Mouse (Mus musculus): Measurements from ENCODE around the gene Plp1. TPM values are rescaled to one million over a fixed set of nuclear protein-coding genes. Genes with fewer than 3 reads are reported as not detected.

Plp1 gene
- polyA plus RNA-seq (2014; fragmentation: Illumina TruSeq; extraction: RNeasy Lipid Tissue Mini Kit (QIAGEN cat#74804); ENCODE audit: low read depth, low replicate concordance): 1.2 TPM

DNA sequence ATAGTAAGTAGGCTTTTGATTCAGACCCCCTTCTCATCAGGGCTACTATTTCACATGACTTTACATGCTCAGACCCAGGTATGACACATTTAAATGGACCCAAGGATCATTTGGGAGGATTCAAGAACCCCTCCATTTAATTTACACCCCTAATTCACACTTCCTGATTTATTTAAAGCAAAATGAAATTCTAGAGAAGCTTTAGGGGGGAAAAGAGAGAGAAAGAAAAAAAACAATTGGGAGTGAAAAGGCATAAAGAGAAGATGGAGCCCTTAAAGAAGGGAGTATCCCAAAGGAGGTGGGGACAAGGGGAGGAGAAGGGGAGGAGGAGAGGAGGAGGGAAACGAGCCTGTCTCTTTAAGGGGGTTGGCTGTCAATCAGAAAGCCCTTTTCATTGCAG, at the start of gene Plp1:
TSS of gene Plp1 (plus strand) at position 301 of the 400 bp plus-strand sequence.

DNA sequence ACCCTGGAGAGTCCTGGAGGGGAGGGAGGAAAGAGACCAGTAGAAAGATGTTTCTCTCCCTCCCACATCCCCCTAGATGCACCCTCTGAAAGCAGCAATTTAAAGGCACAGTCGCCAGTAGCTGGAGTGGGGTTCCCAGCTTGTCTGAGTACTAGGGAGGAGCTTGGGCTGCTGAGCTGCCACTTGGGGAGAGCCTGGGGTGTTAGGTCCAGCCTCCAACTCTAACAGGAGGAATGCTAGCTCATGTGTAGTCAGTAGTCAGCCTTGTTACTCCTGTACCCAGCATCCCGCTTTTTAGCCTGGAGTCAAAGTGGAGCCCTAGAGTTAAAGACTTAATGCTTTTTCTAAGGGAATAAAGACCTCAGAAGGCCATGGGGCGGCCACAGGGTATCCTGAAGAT, 42.4 kb upstream of the Plp1 start, which contains the start of gene Glra4:
TSS of gene Glra4 (minus strand) at position 101 of the 400 bp plus-strand sequence.

GRCm38 (mm10) chrX:136868061-136869040, 45.9 kb downstream of the Plp1 start, which contains the start of gene Rab9b:
Gene Rab9b, minus strand, starts transcription at chrX:136868755.

Other genes with a start within 250 kb of the Plp1 start
- not detected for gene Tceal3, start 231.8 kb upstream of the Plp1 start, polyA plus RNA-seq (2014; fragmentation: Illumina TruSeq; extraction: RNeasy Lipid Tissue Mini Kit (QIAGEN cat#74804); ENCODE audit: low read depth, low replicate concordance)
- gene Tceal1, start 114.7 kb upstream of the Plp1 start, polyA plus RNA-seq (2014; fragmentation: Illumina TruSeq; extraction: RNeasy Lipid Tissue Mini Kit (QIAGEN cat#74804); ENCODE audit: low read depth, low replicate concordance): 1.6 TPM
- gene Morf4l2, start 79.0 kb upstream of the Plp1 start, polyA plus RNA-seq (2014; fragmentation: Illumina TruSeq; extraction: RNeasy Lipid Tissue Mini Kit (QIAGEN cat#74804); ENCODE audit: low read depth, low replicate concordance): 218 TPM
- not detected for gene Glra4, start 42.5 kb upstream of the Plp1 start, polyA plus RNA-seq (2014; fragmentation: Illumina TruSeq; extraction: RNeasy Lipid Tissue Mini Kit (QIAGEN cat#74804); ENCODE audit: low read depth, low replicate concordance)
- not detected for gene Rab9b, start 46.1 kb downstream of the Plp1 start, polyA plus RNA-seq (2014; fragmentation: Illumina TruSeq; extraction: RNeasy Lipid Tissue Mini Kit (QIAGEN cat#74804); ENCODE audit: low read depth, low replicate concordance)
- gene H2bfm, start 104.7 kb downstream of the Plp1 start, polyA plus RNA-seq (2014; fragmentation: Illumina TruSeq; extraction: RNeasy Lipid Tissue Mini Kit (QIAGEN cat#74804); ENCODE audit: low read depth, low replicate concordance): not detected
- 18.0 TPM for gene Tmsb15b2, start 152.8 kb downstream of the Plp1 start, polyA plus RNA-seq (2014; fragmentation: Illumina TruSeq; extraction: RNeasy Lipid Tissue Mini Kit (QIAGEN cat#74804); ENCODE audit: low read depth, low replicate concordance)
- gene Tmsb15l, start 154.2 kb downstream of the Plp1 start, polyA plus RNA-seq (2014; fragmentation: Illumina TruSeq; extraction: RNeasy Lipid Tissue Mini Kit (QIAGEN cat#74804); ENCODE audit: low read depth, low replicate concordance): 3.7 TPM
- 3.3 TPM for gene Tmsb15b1, start 154.2 kb downstream of the Plp1 start, polyA plus RNA-seq (2014; fragmentation: Illumina TruSeq; extraction: RNeasy Lipid Tissue Mini Kit (QIAGEN cat#74804); ENCODE audit: low read depth, low replicate concordance)
- not detected for gene Zcchc18, start 170.5 kb downstream of the Plp1 start, polyA plus RNA-seq (2014; fragmentation: Illumina TruSeq; extraction: RNeasy Lipid Tissue Mini Kit (QIAGEN cat#74804); ENCODE audit: low read depth, low replicate concordance)
- 2.5 TPM for gene Slc25a53, start 215.6 kb downstream of the Plp1 start, polyA plus RNA-seq (2014; fragmentation: Illumina TruSeq; extraction: RNeasy Lipid Tissue Mini Kit (QIAGEN cat#74804); ENCODE audit: low read depth, low replicate concordance)
- gene Fam199x, start 226.9 kb downstream of the Plp1 start, polyA plus RNA-seq (2014; fragmentation: Illumina TruSeq; extraction: RNeasy Lipid Tissue Mini Kit (QIAGEN cat#74804); ENCODE audit: low read depth, low replicate concordance): 7.7 TPM